Mouse (Mus musculus) E14TG2a.4 (cell line): Measurements from ENCODE around the gene Snap25.

Experiments
- CTCF ChIP-seq: conservative IDR thresholded peaks from 2 replicates; pipeline ENCODE4 v1.5.1; 2014; ENCODE audit warnings: low read length
- NANOG ChIP-seq: IDR thresholded peaks from 2 replicates; pipeline ENCODE4 v1.6.1; 2014; ENCODE audit warnings: borderline replicate concordance, low read length, mixed read lengths

GRCm38 (mm10) chr2:136713299-136713758, at the start of gene Snap25:
- no peak for TF ChIP-seq CTCF
- no peak for TF ChIP-seq NANOG
